Mouse (Mus musculus): ENCODE measurements at regions not wholly inside any gene's neighbourhood (a gene's known extent, or its start where the extent isn't known, plus 50 kb on each side); places are given as distances from the start of the nearest gene placed in this dataset.
A peak's percentile ranks its signal among the peaks of the same experiment; 100 is the strongest.

DNA sequence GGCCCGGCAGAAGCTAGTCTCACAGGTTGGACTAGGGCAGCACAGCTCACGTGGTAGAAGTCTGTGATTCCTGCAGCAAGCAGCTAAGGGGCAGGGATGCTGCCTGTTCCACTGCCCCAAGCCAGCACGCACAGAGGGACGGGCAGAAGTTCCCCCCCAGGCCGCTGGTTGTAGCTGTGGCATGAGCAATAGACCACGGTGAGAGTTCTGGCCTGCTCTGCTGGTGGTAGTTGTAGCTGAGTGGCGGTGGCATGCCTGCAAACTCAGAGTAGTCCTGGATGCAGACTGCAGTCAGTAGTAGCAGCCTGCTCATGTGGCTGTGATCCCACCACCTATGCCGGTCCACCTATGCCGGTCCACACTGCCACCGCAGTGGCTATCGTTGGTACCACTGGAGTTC is 71.5 kb upstream of the Rpl39l start:
- Histone ChIP-seq H3K4me3 (ENCODE audit: insufficient read depth, low read length) (no peak overlapping the region), H3K4me1 (ENCODE audit: control insufficient read depth, insufficient read depth, low read length) (no peaks in the 10 kb centered on the region), H3K27ac (ENCODE audit: insufficient read depth, low read length) (no peak overlapping the region)
- no peak for TF ChIP-seq POLR2A (IDR thresholded peaks at IDR 0.05; ENCODE audit: extremely low read depth, insufficient read depth, low read length)
- TF ChIP-seq CTCF (IDR thresholded peaks at IDR 0.05; ENCODE audit: extremely low read depth, insufficient read depth, low read length), result no peak

DNA sequence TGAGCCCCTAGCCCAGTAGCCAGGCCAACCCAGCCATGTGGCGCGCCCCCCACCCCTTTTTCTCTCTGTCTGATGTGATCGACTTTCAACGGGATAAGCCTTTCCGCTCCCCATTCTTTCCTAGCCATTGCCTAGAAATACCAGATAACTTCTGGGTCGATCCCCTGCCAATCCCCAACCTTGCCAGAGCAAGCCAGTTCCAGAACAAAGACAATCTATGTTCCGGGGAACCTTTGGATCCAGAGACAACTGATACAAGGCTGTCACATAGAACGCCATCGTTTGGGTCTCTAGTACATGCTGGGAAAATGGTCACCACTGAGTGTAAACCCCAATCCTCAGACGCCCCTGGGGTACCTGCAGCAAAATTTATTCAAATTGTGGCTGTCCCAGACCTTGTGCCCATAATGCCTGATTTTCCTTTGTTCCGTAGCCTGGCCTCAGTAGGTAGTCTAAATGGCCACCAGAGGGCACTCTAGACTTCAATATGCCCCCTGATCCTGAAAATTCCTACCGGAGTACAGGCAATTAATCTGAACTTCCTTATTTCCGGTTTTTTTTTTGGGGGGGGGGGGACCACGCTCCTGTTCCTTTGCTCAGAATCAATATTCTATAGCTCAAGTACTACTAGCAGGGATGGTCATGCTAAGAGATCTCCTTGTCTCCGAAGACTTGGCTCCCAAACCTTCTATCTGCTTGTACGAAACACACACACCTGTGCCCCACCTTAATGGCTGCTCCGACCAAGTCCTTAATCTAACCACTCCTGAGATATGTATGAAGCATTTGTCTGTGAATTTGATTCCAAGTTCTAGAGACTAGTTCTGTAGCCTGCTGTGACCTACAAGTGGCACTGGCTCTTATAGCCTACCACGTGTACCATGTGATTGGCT is 81.3 kb upstream of the Rpl39l start:
- no peak for TF ChIP-seq POLR2A (IDR thresholded peaks at IDR 0.05; ENCODE audit: extremely low read depth, insufficient read depth, low read length)
- TF ChIP-seq CTCF (IDR thresholded peaks at IDR 0.05; ENCODE audit: extremely low read depth, insufficient read depth, low read length), result peak; percentile 59

DNA sequence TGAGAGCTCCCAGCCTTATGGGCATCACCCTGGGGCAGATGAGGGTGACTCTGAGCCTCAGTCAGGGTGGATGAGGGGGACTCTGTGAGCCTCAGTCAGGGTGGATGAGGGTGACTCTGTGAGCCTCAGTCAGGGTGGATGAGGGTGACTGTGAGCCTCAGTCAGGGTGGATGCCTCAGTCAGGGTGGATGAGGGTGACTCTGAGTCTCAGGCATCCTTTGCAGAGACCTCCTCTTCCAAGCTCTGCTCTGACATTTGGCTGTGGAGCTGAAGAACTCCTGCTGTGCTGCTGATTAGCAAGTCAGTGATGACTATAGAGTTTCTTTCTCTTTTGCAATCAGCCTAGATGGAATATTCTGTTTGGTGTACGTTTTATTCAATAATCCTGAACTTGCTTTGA is 83.7 kb upstream of the Rpl39l start:
- TF ChIP-seq POLR2A (IDR thresholded peaks at IDR 0.05; ENCODE audit: extremely low read depth, insufficient read depth, low read length), result no peak
- TF ChIP-seq CTCF (IDR thresholded peaks at IDR 0.05; ENCODE audit: extremely low read depth, insufficient read depth, low read length), result no peak
- no peak overlapping the region for H3K4me3 ChIP-seq (ENCODE audit: insufficient read depth, low read length)
- H3K4me1 ChIP-seq (ENCODE audit: control insufficient read depth, insufficient read depth, low read length), result no peaks in the 10 kb centered on the region
- H3K27ac ChIP-seq (ENCODE audit: insufficient read depth, low read length), result no peak overlapping the region

More for the DNA sequence above, 81.3 kb upstream of the Rpl39l start:
- Histone ChIP-seq H3K27ac (ENCODE audit: insufficient read depth, low read length) (no peak overlapping the region), H3K4me1 (ENCODE audit: control insufficient read depth, insufficient read depth, low read length) (no peaks in the 10 kb centered on the region), H3K4me3 (ENCODE audit: insufficient read depth, low read length) (no peak overlapping the region)

DNA sequence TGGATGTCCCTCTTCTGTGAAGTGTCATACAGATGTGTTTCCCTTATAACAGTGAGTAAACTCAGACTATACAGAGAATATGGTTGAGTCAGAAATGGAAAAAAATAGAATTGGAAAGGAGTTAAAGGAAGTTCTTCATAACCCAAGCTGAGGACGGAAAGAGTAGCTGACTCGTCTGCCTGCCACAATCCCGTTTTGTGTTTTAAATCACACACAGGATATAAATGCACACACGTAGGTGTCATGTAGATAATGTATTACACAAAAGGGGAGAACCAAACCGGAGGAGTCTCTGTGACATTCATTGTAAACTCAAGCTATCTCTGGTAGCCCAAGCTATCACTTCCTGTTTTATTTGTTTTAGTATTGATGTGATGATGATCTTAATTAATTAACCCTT is 84.6 kb upstream of the Rpl39l start:
- TF ChIP-seq CTCF (IDR thresholded peaks at IDR 0.05; ENCODE audit: extremely low read depth, insufficient read depth, low read length), result no peak
- TF ChIP-seq POLR2A (IDR thresholded peaks at IDR 0.05; ENCODE audit: extremely low read depth, insufficient read depth, low read length), result no peak
- Histone ChIP-seq H3K4me1 (ENCODE audit: control insufficient read depth, insufficient read depth, low read length) (no peaks in the 10 kb centered on the region), H3K27ac (ENCODE audit: insufficient read depth, low read length) (no peak overlapping the region), H3K4me3 (ENCODE audit: insufficient read depth, low read length) (no peak overlapping the region)

DNA sequence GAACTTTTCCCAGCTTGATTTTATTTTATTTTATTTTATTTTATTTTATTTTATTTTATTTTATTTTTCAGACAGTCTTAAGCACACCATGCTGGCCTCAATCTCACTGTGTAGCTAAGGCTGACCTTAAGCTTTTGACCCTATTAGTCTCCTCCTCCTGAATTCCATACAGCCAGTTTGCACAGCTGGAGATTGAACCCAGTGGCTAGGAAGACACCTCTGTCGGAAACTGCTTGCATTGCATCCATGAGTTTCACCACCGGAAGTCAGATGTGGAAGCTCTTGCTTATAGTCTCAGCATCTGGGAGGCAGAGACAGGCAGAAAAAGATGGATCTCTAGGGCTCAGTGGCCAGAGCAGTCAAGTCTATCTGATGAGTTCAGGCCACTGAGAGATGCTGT is 86.4 kb upstream of the Grin2a start:
- Histone ChIP-seq H3K4me1 (ENCODE audit: control insufficient read depth, insufficient read depth, low read length) (no peaks in the 10 kb centered on the region), H3K4me3 (ENCODE audit: insufficient read depth, low read length) (no peak overlapping the region), H3K27ac (ENCODE audit: insufficient read depth, low read length) (no peak overlapping the region)
- TF ChIP-seq POLR2A (IDR thresholded peaks at IDR 0.05; ENCODE audit: extremely low read depth, insufficient read depth, low read length) (no peak), CTCF (IDR thresholded peaks at IDR 0.05; ENCODE audit: extremely low read depth, insufficient read depth, low read length) (no peak)

DNA sequence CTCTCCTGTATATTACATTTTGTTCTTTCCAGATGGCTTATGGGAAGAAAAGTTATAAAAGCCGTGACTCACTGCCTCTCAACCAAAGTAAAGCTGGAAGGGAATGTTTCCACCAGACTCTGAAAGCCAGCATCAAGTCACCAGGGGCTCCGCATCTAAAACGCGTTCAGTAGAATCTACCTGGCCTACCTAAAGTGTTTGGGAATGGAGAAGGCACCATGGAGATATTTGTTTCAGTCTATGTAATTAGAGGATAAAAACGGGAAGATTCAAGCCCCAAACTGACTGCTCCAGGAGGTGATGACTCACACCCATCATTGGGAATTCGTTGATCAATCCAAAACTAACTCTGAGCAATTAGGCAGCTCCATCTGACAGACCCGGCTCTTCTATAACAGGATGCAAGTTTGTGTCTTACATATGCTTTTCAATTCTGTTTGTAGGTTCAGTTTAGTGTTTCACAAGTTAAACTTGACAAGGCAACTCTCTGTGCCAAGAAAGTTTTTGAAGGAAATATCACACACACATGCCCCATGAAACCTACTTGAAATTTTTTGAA is 84.8 kb upstream of the Grin2a start:
- no peak overlapping the region for H3K4me3 ChIP-seq (ENCODE audit: insufficient read depth, low read length)
- TF ChIP-seq POLR2A (IDR thresholded peaks at IDR 0.05; ENCODE audit: extremely low read depth, insufficient read depth, low read length) (no peak), CTCF (IDR thresholded peaks at IDR 0.05; ENCODE audit: extremely low read depth, insufficient read depth, low read length) (no peak)
- no peak overlapping the region for H3K27ac ChIP-seq (ENCODE audit: insufficient read depth, low read length)
- H3K4me1 ChIP-seq (ENCODE audit: control insufficient read depth, insufficient read depth, low read length), result no peaks in the 10 kb centered on the region

DNA sequence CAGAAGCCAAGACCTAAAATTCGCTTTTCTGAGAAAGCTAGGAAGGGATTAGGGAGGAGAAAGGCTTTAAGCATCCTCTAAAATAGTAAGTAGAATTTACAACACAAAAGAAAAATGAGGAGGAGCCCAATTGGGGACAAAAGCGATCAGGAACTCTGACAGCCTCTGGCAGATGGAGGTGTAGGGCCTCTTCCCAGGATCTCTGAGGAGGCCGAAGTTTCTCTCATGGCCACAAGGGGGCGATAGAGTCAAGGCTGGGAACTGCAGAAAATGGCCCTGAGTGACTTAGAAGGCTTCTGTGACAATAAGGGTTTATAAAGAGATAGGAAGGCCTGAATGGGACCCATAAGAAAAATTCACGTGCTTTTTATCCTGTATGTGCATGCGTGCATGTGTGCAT is 77.8 kb upstream of the Grin2a start:
- no peak for TF ChIP-seq POLR2A (IDR thresholded peaks at IDR 0.05; ENCODE audit: extremely low read depth, insufficient read depth, low read length)
- peak; percentile 82 for TF ChIP-seq CTCF (IDR thresholded peaks at IDR 0.05; ENCODE audit: extremely low read depth, insufficient read depth, low read length)
- Histone ChIP-seq H3K4me1 (ENCODE audit: control insufficient read depth, insufficient read depth, low read length) (no peaks in the 10 kb centered on the region), H3K4me3 (ENCODE audit: insufficient read depth, low read length) (no peak overlapping the region), H3K27ac (ENCODE audit: insufficient read depth, low read length) (no peak overlapping the region)

DNA sequence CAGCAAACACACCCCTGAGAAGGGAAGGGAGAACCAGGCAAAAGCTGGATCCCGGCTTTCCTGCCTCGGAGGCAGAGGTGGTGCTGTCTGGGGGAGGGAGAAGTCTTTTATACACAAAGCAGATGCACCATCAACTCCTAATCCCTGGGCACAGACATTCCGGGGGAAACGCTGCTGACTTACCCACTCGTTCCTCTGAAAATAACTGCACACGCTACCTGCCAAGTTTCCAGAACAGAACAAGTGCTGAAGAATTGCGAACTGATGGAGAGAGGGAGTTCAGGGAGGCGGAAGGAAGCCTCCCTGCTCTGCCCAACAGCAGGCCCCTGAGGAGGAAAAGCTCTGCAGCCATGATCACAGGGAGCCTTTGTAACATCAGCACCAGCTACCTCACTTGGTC is 68.1 kb upstream of the Grin2a start:
- TF ChIP-seq POLR2A (IDR thresholded peaks at IDR 0.05; ENCODE audit: extremely low read depth, insufficient read depth, low read length), result no peak
- no peak for TF ChIP-seq CTCF (IDR thresholded peaks at IDR 0.05; ENCODE audit: extremely low read depth, insufficient read depth, low read length)
- Histone ChIP-seq H3K27ac (ENCODE audit: insufficient read depth, low read length) (peak overlapping the region; percentile 85), H3K4me1 (ENCODE audit: control insufficient read depth, insufficient read depth, low read length) (peaks cover 14% of the 10 kb centered on the region), H3K4me3 (ENCODE audit: insufficient read depth, low read length) (no peak overlapping the region)

DNA sequence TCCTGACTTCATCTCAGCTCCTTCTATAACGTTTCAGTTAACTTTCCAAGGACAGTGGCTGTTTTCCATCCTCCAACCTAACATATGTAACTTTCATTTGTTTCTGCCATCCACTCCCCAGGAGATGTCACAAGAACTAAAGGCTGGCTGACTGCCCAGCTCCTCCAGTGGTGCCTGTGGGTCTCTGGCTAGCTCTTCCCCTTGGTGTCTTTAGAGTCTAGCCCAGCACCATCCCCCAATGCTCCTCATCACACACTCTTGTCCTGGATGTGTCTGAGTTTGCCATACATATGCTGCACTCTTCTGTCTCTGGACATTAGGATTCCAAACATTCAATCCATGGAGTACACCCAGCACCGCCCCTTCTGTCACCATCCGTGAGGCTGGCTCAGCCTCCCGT is 62.7 kb upstream of the Grin2a start:
- TF ChIP-seq CTCF (IDR thresholded peaks at IDR 0.05; ENCODE audit: extremely low read depth, insufficient read depth, low read length), result no peak
- TF ChIP-seq POLR2A (IDR thresholded peaks at IDR 0.05; ENCODE audit: extremely low read depth, insufficient read depth, low read length), result no peak
- Histone ChIP-seq H3K4me1 (ENCODE audit: control insufficient read depth, insufficient read depth, low read length) (peaks cover 9% of the 10 kb centered on the region), H3K27ac (ENCODE audit: insufficient read depth, low read length) (no peak overlapping the region), H3K4me3 (ENCODE audit: insufficient read depth, low read length) (no peak overlapping the region)
